Mouse (Mus musculus) neural tube, embryonic 11.5 days (tissue): ENCODE measurements around the gene Psmg4. TPM values are rescaled to one million over a fixed set of nuclear protein-coding genes. Genes with fewer than 3 reads are reported as not detected.

Experiments used
- ATAC-seq: fragments of 200-750 bp; cut with Nextera tagmentation; 2 replicates; pipeline ENCODE4 v1.8.0; 2017; ENCODE audit warnings: moderate number of reproducible peaks, mild to moderate bottlenecking, moderate TSS enrichment, moderate library complexity; ENCODE audit not compliant: insufficient read depth, low FRiP score, low TSS enrichment
- DNase-seq: peaks from one replicate; pipeline ENCODE4 v3.0.0-alpha.2; 2015; ENCODE audit warnings: low spot score
- H3K27ac ChIP-seq: fragments of 300-500 bp; sonication (generic); 2 replicates; pipeline ENCODE4 v1.5.1; 2014; ENCODE audit warnings: low read depth, mild to moderate bottlenecking, low read length
- H3K27me3 ChIP-seq: fragments of 300-500 bp; sonication (generic); 2 replicates; pipeline ENCODE4 v1.6.1; 2014; ENCODE audit warnings: mild to moderate bottlenecking, low read length, mixed read lengths; ENCODE audit not compliant: control insufficient read depth, insufficient read depth
- H3K36me3 ChIP-seq: fragments of 300-500 bp; sonication (generic); 2 replicates; pipeline ENCODE4 v1.6.1; 2014; ENCODE audit warnings: mild to moderate bottlenecking, low read length, moderate library complexity, mixed read lengths; ENCODE audit not compliant: control insufficient read depth, insufficient read depth
- H3K4me1 ChIP-seq: fragments of 300-500 bp; sonication (generic); 2 replicates; pipeline ENCODE4 v1.6.1; 2014; ENCODE audit warnings: low read length, mixed read lengths; ENCODE audit not compliant: control insufficient read depth, insufficient read depth
- H3K4me2 ChIP-seq: fragments of 300-500 bp; sonication (generic); 2 replicates; pipeline ENCODE4 v1.6.1; 2014; ENCODE audit warnings: low read depth, mild to moderate bottlenecking, moderate library complexity
- H3K4me3 ChIP-seq: fragments of 300-500 bp; sonication (generic); 2 replicates; pipeline ENCODE4 v1.5.1; 2014; ENCODE audit warnings: low read depth, low read length
- H3K9ac ChIP-seq: fragments of 300-500 bp; sonication (generic); 2 replicates; pipeline ENCODE4 v1.6.1; 2014; ENCODE audit warnings: mild to moderate bottlenecking, low read length
- H3K9me3 ChIP-seq: fragments of 300-500 bp; sonication (generic); 2 replicates; pipeline ENCODE4 v1.6.1; 2016; ENCODE audit warnings: low read length; ENCODE audit not compliant: control insufficient read depth
- WGBS: fragments of 180-500 bp; shearing (Covaris S2); extraction: QIAGEN DNeasy Blood & Tissue Kit; methylation state at CpG from one replicate; pipeline ENCODE4 v1.1.7; 2014; 5-methylcytosine and 5-hydroxymethylcytosine counted together
- polyA plus RNA-seq: library from polyadenylated mRNA; unstranded; fragments of >200 nt; fragmentation: Nextera tagmentation; extraction: Ambion mirVana; gene quantifications from 2 replicates; pipeline ENCODE4 v1.2.1, GENCODE M21; 2014

The Psmg4 gene
- polyA plus RNA-seq, 1 experiment from 2014 or later, result 92.6 TPM

- 17% methylated on average over 19 of the region's 19 CpGs for WGBS
- no peaks in the 10 kb centered on the region for H3K27me3 ChIP-seq
- peak overlapping the region; percentile 99 for H3K27ac ChIP-seq
- peaks cover 24% of the 10 kb centered on the region for H3K4me1 ChIP-seq
- DNase-seq (peak; percentile 53), ATAC-seq (no peak)
- H3K9me3 ChIP-seq, result no peaks in the 10 kb centered on the region
- peak overlapping the region; percentile 54 for H3K4me2 ChIP-seq
- H3K4me3 ChIP-seq, result peak overlapping the region; percentile 0; the same call in 1 of the 2 replicates
- H3K36me3 ChIP-seq, result no peaks in the 10 kb centered on the region
- peak overlapping the region; percentile 46 for H3K9ac ChIP-seq
These were observed 12.3 kb upstream of the Psmg4 start for GRCm38 (mm10) chr13:34150271-34151027.

GRCm38 (mm10) chr13:34151425-34151824 is 11.3 kb upstream of the Psmg4 start:
- no peak overlapping the region for H3K4me3 ChIP-seq
- no peak overlapping the region for H3K4me2 ChIP-seq
- H3K4me1 ChIP-seq, result peaks cover 24% of the 10 kb centered on the region
- H3K27ac ChIP-seq, result no peak overlapping the region
- no peaks in the 10 kb centered on the region for H3K36me3 ChIP-seq
- no peak for DNase-seq
- no peaks in the 10 kb centered on the region for H3K27me3 ChIP-seq
- no peak for ATAC-seq
- H3K9ac ChIP-seq, result no peak overlapping the region
- H3K9me3 ChIP-seq, result no peaks in the 10 kb centered on the region
- WGBS, result 89% methylated on average over 1 of the region's 1 CpGs

- Histone ChIP-seq H3K27me3 (no peaks in the 10 kb centered on the region), H3K27ac (no peak overlapping the region), H3K9me3 (no peaks in the 10 kb centered on the region), H3K4me2 (no peak overlapping the region), H3K36me3 (no peaks in the 10 kb centered on the region), H3K4me1 (peaks cover 24% of the 10 kb centered on the region), H3K9ac (no peak overlapping the region), H3K4me3 (no peak overlapping the region)
- WGBS, result 70% methylated on average over 7 of the region's 7 CpGs
- DNase-seq (no peak), ATAC-seq (no peak)
These were observed 10.1 kb upstream of the Psmg4 start for GRCm38 (mm10) chr13:34152695-34153094.

- H3K9ac ChIP-seq, result no peak overlapping the region
- H3K4me1 ChIP-seq, result peaks cover 20% of the 10 kb centered on the region
- ATAC-seq, result no peak
- H3K27ac ChIP-seq, result peak overlapping the region; percentile 35; the same call in 1 of the 2 replicates
- H3K9me3 ChIP-seq, result no peaks in the 10 kb centered on the region
- no peak overlapping the region for H3K4me3 ChIP-seq
- no peaks in the 10 kb centered on the region for H3K27me3 ChIP-seq
- 96% methylated on average over 4 of the region's 5 CpGs for WGBS
- DNase-seq, result peak; percentile 13
- no peaks in the 10 kb centered on the region for H3K36me3 ChIP-seq
- H3K4me2 ChIP-seq, result no peak overlapping the region
These were observed 9.3 kb upstream of the Psmg4 start for GRCm38 (mm10) chr13:34153254-34154011.

GRCm38 (mm10) chr13:34154217-34154930 is 8.4 kb upstream of the Psmg4 start:
- Histone ChIP-seq H3K4me1 (peaks cover 18% of the 10 kb centered on the region), H3K9me3 (no peaks in the 10 kb centered on the region), H3K36me3 (no peaks in the 10 kb centered on the region), H3K4me2 (no peak overlapping the region; the same call in 1 of the 2 replicates), H3K9ac (no peak overlapping the region), H3K27me3 (no peaks in the 10 kb centered on the region), H3K27ac (no peak overlapping the region), H3K4me3 (no peak overlapping the region)
- WGBS, result 61% methylated on average over 13 of the region's 13 CpGs
- DNase-seq (peak; percentile 77), ATAC-seq (0 out of 2 replicates have a peak, but pooled peaks have one; percentile 21)

GRCm38 (mm10) chr13:34154931-34155272 is 7.9 kb upstream of the Psmg4 start:
- WGBS, result 50% methylated on average over 3 of the region's 3 CpGs
- no peak overlapping the region; the same call in 1 of the 2 replicates for H3K4me2 ChIP-seq
- DNase-seq, result peak; percentile 64

GRCm38 (mm10) chr13:34156133-34156839 is 6.5 kb upstream of the Psmg4 start:
- H3K9me3 ChIP-seq, result no peaks in the 10 kb centered on the region
- no peak overlapping the region for H3K9ac ChIP-seq
- no peak overlapping the region for H3K4me2 ChIP-seq
- peaks cover 4% of the 10 kb centered on the region; the same call in 1 of the 2 replicates for H3K4me1 ChIP-seq
- DNase-seq (no peak), ATAC-seq (no peak)
- H3K36me3 ChIP-seq, result no peaks in the 10 kb centered on the region
- 71% methylated on average over 8 of the region's 8 CpGs for WGBS
- H3K4me3 ChIP-seq, result no peak overlapping the region
- H3K27ac ChIP-seq, result no peak overlapping the region
- no peaks in the 10 kb centered on the region for H3K27me3 ChIP-seq

More at GRCm38 (mm10) chr13:34154931-34155272, 7.9 kb upstream of the Psmg4 start:
- Histone ChIP-seq H3K27me3 (no peaks in the 10 kb centered on the region), H3K4me3 (no peak overlapping the region), H3K27ac (no peak overlapping the region), H3K36me3 (no peaks in the 10 kb centered on the region), H3K9me3 (no peaks in the 10 kb centered on the region), H3K4me1 (peaks cover 12% of the 10 kb centered on the region), H3K9ac (no peak overlapping the region)
- ATAC-seq, result no peak

GRCm38 (mm10) chr13:34156840-34157185 is 6.0 kb upstream of the Psmg4 start:
- 62% methylated on average over 2 of the region's 2 CpGs for WGBS
- H3K9me3 ChIP-seq, result no peaks in the 10 kb centered on the region
- H3K27ac ChIP-seq, result no peak overlapping the region
- no peak overlapping the region for H3K4me2 ChIP-seq
- no peak for DNase-seq
- H3K27me3 ChIP-seq, result no peaks in the 10 kb centered on the region
- H3K4me3 ChIP-seq, result no peak overlapping the region
- H3K4me1 ChIP-seq, result peaks cover 4% of the 10 kb centered on the region; the same call in 1 of the 2 replicates
- no peak for ATAC-seq
- H3K9ac ChIP-seq, result no peak overlapping the region
- no peaks in the 10 kb centered on the region for H3K36me3 ChIP-seq
